Mouse (Mus musculus) embryonic fibroblast, embryonic 13.5 days (primary cell): ENCODE results near the gene Ddx28.

Experiments used
- CTCF ChIP-seq: IDR thresholded peaks from 2 replicates; pipeline ENCODE4 v1.5.1; 2011; ENCODE audit warnings: mild to moderate bottlenecking, control low read depth, low read length, moderate library complexity, borderline replicate concordance; ENCODE audit not compliant: insufficient read depth
- POLR2A ChIP-seq: IDR thresholded peaks from 2 replicates; pipeline ENCODE4 v1.6.1; 2011; ENCODE audit warnings: low read depth, mild to moderate bottlenecking, control low read depth, low read length, moderate library complexity

- TF ChIP-seq CTCF: no peak
- no peak for TF ChIP-seq POLR2A
Measured at GRCm38 (mm10) chr8:105961536-105961935, 50.1 kb downstream of the Ddx28 start.
